Mouse (Mus musculus) adrenal gland (tissue): Measurements from ENCODE around the gene Spata6.

ENCODE experiments used
- intact Hi-C: fragments of 180-260 bp; cut with DNase I; formaldehyde crosslinking; loops from one replicate; pipeline ENCODE4 v1.15.1; 2025
- long read RNA-seq, 2 experiments: library from polyadenylated mRNA; unstranded; transcript quantifications; one replicate each; pipeline ENCODE4 v2.0.0; 2020; ENCODE audit warnings: borderline replicate concordance in 1 of 2; ENCODE audit not compliant: insufficient replicate concordance in 1 of 2

Spata6 gene
- long read RNA-seq, experiment 1, partial matches to known transcripts: 1 of 9 reads
- long read RNA-seq, experiment 1, other reads (novel, unspliced or antisense): 3 of 9 reads
- long read RNA-seq, experiment 2, partial matches to known transcripts: 0 of 7 reads
- long read RNA-seq, experiment 2, other reads (novel, unspliced or antisense): 2 of 7 reads

DNA sequence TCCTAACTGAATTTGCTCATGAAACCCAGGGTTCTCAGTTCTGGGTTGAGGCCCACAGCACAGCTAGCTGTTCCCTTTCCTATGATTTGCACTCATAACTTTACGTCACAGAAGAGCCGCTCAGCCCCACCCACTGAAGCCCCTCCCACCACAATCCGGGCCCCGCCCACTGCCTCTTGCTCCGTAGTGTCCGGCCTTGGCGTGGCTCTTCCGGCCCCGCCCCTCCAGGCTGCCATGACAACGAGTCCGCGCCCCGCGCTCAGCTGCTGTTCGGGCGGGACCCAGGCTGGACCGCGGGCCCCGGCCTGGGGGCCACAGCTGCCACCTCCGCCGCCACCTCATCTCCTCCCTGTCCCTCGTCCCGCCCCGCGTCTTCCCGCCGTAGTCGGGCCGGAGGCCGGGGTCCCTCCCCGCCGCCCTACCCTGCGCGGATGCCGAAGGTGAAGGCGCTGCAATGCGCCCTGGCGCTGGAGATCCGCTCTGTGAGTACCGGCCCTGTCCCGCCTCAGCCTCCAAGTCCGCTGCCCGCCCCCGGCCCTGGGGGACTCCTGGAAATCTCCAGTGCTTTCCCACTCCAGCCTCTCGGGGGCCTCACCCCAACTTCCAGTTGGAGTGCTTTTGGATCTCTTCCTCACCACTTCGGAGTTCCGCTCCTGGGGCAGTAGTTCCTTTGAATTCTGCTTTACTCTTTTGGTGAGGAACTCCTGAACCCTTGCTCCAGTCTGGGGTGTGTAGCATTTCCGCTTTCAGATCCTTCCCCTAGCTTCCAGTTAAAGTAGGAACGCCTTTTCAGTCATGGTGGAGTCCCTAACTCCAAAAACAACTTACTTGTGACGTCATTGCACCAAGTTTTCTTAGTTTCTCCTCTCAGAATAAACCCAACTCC, at the start of gene Spata6:
Spata6 (plus strand) TSS at position 209 of the 886 bp plus-strand sequence.
- intact Hi-C loops: no loop called here

DNA sequence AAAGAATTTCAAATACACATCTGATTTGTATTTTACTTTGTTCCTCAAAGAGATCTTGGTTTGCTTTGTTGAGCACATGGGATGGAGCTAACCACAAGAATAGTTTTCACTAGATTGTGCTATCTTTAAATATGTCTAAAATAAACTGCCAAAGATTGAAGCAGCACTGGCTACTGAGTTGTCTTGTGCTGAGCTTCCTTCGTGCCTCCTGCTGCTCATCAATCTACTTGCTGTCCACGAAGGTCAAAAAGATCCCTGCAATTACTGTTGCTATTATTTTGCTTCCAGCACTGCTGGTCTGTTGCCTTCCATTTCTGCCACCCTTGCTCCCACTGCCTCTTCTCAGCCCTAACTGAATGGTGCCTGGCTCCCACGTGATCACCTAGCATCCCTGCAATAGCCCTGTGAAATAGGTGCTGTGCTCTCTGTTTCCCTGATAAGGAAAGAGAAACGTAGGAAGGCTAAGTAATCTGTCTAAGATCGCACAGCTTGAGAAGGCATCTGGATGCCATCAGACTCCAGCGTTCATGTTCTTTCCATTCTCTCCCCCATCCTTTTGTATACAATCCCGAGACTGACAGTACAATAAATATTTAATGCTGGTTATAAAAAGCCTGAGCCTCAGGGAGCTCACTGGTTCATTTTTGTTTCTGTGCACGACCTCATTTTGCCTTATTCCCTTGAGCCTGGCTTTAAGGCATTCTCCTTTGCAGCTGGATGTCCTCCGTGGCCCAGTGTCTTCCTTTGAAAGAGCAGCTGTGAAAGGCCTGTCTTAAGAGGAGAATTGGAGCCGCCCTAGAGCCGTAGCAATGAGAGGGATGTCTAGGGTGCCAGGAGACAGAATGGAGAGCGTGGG, 49.0 kb upstream of the Spata6 start:
- intact Hi-C loops: no loop called here

DNA sequence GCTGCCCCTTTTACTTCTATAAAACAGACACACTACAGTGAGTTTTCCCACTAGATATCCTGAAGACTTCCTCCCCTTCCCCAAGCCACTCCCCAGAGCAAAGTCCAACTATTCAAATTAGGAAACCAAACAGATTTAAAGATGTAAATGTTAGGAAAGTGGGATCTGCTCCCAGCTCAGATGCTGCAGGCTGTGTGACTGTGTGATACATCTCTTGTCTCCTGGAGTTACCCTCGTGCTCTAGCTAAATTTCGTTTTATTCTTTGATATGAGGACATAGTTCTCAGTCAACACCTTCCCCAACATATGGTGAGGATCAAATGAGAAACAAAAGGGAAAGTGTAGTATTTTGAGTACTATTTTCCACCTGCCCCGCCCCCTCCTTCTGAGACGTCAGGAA, 48.3 kb upstream of the Spata6 start:
- intact Hi-C loops: no loop called here

DNA sequence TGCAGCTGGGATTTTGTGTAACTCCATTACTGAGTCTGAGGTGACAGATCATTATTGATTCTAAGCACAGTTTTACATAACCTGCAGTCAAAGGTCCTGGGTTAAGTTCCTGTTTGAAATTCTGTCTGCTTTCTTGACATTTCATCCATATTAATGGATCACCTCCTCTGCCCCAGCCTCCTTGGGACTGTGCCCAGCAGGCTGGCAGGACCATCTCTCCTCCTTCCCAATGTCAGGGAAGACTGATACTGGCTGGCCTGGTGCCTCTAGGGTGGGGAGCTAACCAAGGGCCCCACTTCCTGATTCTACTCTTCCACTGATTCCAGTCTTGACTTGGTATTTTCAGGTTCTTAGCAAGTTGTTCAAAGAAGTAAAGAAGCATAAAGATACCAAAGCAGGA, 45.9 kb upstream of the Spata6 start:
- intact Hi-C loops: no loop called here

DNA sequence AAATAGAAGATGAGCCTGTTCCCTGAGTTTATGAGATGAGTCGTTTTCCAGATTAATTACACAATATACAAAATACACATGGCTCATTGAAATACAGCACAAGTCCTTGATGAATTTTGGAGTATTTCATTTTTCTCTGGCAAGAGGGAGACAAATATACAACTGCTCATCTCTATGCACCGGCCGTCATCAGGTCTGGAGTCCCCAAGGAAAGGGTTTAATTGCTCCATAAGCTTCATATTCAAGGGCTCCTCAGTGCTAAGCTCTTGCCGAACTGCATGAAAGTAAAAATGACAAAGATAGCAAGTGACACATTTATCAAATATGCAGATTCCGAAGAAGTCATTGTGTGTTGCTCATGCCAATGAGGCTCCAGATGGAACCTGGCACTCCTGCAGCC, 37.9 kb upstream of the Spata6 start:
- intact Hi-C loops: no loop called here

DNA sequence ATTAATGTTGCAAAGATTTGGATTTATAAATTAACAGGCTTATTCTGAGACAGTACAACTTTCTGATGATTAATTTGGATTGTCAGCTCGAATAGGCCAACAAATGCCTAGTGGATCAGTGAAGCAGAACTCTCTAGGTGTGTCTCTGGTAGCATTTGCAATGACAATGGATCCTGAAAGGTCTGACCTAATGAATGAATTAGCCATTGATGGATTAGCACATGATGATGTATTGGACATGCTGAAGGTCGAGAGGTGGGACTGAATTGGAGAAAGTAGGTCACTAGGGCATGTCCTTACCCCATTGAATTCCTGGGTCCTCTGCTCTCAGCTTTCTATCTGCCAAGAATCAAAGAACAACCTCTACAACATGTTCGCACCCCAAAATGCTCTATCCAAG, 37.0 kb upstream of the Spata6 start:
- intact Hi-C loops: no loop called here

DNA sequence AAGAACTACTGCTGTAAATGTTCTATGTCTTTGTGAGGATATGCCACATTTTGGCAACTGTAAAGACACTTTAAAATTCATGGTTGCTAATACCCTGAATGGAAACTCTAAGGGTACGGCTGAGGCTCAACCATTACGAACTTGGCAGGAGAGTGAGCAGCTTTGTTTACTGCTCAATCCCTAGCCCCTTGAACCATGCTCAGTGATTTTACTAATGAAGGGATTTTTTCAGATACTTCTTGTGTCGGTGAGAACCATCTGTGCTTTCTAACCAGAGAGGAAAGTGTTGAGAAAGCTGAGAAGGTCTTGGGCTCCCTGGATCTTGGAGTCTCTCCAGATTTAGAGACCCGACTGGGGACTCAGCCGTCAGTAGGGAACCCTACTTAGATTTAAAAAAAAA, 35.9 kb upstream of the Spata6 start:
- intact Hi-C loops: no loop called here

DNA sequence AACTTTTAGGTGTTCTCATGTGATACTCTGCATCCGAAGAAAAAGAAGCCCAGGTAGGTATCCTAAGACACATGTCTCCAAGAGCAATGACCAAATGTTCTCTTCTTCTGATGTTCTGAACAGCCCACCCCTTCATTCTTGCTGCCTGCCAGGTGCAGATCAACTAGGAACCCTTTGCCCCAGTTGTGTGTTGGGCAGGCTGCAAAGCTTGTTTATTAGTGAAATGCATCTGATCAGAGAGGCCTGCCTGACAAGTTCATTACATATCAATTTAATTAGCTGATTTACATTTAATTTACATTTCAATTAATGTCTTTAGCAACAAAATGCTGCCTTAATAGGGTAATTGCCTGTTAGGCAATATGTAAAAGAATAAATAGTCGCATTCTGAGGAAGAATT, 33.8 kb upstream of the Spata6 start:
- intact Hi-C loops: no loop called here

DNA sequence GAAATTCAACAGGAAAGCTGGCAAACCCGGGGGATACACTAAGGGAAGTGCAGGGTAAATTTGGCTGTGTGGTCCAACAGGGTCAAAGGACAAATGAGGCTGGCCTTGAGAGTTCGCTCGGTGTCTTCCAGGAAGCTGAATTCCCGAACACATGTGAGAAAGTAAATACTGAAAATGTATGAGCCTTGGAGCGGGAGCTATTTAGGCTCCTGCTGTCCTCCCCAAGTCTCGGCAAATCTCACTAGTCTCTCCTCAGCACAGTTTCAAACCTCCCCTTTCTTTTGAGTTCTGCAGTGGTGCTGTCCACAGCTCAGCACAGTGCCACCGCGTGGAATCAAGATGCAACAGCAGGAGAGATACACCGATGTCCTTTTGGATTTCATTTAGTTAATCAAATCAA, 32.8 kb upstream of the Spata6 start:
- intact Hi-C loops: no loop called here

DNA sequence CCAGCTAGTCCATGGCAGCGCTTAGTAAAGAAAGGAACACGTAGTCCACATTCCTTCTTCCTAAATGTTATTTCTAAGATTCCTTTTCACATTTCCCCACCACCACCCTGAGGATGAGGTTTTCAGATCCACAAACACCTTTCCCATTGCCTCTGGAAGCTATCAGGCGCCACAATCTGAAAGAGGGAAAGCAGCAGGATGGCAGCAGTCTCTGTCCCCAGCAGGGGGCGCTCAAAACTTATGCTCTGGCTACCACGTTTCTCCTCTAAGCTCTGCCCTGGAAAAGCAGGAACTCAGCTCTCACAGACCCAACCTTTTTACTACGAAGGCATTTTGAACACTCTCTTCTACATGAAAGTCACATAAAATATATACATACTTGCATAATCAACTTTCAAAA, 32.2 kb upstream of the Spata6 start:
- intact Hi-C loops: no loop called here

DNA sequence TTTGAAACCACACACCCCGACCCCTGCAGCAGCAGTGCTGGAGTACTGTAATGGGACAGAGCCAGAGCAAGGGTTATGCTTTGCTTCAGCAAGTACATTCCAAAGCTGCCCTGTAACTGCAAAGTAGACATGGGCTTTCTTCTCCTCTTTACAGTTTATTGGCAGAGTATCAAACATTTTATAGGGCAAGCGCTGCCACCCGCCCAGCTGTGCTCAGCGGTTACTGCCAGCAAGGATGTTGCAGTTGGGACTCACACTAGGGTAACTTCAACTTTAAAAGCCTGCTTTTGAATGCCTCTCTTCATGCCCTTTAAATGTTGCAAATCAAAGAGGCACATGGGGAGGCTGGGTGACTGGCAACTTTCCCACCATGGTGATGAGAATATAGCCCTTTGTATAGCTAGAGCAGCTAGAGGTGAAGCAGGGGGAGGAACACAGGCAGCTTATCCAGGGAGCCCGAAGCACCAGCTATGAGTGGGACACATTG, 28.7 kb upstream of the Spata6 start:
- intact Hi-C loops: no loop called here

DNA sequence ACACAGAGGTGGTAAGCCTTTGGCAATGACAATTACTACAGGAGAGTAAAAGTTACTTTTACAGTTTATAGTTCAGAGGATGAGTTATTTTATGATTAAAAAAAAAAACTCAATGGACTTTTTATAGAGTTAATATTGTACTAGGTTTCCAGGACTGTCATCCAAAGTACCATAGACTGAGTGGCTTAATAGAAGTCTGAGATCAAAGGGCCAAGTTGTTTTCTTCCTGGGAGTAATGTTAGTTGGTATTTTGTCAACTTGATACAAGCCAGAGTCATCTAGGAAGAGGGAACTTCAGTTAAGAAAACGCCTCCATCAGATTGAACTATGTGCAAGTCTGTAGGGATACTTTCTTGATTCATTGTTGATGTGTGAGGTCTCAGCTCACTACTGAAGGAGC, 18.4 kb upstream of the Spata6 start:
- intact Hi-C loops: no loop called here

DNA sequence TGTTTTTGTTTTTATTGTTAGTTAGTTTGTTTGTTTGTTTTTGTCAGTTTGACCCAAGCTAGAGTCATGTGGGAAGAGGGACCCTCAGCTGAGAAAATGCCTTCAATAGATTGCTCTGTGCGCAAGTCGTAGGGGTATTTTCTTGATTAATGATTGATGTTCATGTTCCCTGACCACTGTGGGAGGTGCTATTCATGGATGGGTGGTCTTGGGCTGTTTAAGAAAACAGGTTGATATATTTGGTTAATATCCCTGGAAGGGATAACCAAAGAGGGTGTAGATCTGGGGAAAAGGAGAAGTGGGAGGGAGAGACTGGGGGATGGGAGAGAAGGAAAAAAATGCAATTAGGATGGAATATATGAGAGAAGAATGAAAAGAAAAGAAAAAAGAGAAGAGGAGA, 15.7 kb upstream of the Spata6 start:
- intact Hi-C loops: no loop called here

DNA sequence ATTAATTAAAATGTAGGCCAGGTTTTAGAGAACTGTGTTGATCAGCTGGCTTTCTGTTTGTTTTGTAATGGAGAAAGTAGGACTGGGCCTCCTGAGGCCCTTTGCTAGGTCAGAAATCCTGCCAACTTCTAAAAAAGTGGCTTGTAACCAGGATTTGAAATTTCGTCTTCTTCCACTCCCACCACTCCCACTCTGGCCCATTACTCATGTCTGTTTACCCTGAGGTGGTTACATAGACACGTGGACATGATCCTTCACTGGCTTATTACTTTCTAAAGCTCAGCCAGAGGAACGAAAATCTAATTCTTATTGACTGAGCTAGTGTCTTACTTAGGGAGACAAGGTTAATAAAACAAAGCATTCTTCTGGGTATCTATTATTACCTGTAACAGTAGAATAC, 14.8 kb upstream of the Spata6 start:
- intact Hi-C loops: no loop called here

DNA sequence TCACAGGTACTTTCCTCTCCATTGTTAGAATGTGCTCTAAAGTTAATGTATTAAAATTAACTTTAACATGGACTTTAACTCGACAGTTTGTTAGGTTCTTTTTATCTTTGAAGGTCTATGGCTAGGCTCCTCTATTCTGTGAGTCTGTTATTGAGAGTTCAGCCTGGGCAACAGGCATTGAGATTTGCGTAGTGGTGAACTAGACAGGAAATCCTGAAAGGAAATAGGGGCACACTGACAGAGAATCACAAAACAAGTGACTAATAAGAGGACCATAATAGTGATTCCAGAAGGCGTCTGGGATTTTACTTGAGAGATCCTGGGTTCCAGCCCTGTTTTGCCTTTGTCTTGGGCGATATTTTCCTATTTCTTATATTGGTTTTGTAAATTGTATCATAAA, 488 bp upstream of the Spata6 start:
- intact Hi-C loops: no loop called here

DNA sequence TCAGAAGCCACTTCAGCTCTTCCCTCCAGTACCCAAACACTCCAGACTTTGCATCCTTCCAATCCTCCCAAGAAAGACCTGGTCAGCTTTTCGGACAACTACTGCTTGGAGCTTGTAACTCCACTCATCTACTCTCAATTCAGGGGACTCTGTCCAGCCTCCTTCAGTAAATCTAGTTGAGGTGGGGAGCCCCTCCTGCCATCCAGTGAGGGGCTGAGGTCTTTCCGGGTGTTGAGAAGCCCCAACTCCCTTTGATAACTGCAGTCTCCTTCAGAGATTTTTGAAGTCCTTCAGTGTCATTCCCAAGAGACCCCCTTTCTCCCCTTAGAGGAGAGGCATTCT, 849 bp downstream of the Spata6 start:
- intact Hi-C loops: no loop called here

DNA sequence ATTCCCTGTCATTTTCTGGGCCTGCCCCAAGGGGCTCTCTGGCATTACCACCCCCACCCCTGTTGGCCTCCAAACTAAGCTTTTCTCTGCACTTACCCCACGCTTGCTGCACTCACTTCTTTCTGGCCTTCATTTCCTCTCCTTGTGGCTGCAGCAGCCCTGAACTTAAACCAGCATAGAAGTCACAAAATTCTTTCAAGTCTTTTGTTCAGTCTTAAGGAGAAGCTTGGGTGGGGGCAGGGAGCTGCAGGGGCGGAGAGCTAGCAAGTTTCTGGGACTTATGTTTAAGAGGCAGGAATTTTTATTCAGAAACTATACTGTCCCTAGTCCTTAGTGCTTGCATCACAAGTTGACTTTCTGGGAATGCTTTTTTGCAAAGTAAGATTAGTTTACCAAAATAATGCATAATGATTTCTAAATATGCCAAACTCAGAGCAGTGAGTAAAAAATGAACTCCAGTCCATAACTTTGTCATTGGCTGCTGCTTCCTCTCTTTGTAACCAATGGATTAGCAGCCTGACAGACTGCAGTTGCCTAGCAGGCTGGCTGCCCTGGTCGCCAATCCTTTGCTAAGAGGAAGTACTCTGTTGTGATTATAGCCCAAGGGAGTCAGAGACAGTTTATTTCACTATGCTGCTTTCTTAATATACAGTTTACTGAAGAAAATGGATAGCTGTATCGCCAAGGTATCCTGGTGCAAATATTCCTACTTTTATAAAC, 1.5 kb downstream of the Spata6 start:
- intact Hi-C loops: no loop called here

DNA sequence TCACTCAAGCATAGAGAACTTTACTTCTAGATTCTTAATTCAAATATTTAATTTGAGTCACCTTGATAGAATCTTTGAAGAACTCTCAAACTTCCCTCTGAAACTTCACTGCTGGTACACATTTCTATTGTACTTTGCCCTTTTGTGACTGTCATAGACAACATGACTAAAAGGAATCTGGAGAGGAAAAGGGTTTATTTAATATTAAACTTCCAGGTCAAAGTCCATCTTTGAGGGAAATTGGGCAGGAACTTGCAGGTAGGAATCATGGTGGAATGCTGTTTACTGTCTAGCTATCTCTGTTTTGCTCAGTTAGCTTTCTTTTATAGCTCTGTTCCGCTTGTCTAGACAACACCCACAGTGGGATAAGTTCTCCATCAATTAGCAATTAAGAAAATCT, 17.8 kb downstream of the Spata6 start:
- intact Hi-C loops: no loop called here

DNA sequence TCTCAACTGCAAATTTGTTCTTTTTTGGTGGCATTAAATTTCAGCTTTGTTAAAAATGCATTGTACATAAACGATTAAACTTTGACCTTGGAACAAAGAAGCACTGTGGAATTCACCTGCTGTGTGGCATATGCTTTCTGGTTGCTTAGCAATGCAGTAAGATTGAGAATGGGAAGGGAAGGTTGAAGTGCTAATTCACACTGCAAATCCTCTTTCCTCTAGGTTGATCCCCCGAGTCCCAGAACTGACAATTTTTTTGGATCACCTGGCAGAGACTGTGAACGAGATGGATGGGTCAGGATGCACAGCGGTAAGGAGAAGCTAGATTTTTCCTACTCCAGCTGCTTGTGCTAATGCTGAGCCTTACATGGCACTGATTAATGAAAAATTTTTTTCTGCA, 60.7 kb downstream of the Spata6 start:
- intact Hi-C loops: no loop called here

DNA sequence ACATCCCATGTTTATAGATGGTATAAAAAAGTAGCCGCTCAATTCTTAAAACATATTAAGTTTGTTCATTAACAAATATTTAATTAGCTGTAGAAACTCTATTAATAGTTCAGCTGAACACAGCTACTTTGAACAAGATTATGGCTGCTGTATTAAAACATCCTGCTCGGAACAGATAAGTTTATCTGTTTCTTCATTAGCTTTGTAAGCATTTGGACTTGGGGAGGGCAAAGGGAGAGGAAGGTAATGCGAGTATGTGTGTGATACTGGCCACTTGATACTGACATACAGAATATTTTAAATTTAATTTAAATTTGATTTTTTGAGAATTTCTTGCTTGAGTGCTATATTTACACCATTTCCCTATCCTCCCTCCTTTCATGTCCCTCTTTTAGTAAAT, 80.1 kb downstream of the Spata6 start:
- intact Hi-C loops: no loop called here

DNA sequence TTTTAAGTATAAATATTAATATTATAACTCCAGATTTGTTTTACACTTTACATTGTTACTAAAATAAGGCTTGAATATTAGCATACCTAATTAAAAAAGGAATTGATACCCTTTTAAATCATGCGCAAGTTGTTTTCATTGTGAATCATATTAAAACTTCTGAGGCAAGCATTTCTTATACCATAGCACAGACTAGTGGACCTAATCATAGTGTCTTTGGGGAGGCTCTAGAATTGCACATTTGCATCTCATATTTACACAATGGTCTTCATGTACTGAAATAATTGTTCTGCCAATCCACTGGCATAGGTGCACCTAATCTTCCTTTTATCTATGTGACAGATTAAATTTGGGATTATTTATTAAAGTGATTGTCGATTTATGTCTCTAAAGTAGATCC, 83.4 kb downstream of the Spata6 start:
- intact Hi-C loops: no loop called here

DNA sequence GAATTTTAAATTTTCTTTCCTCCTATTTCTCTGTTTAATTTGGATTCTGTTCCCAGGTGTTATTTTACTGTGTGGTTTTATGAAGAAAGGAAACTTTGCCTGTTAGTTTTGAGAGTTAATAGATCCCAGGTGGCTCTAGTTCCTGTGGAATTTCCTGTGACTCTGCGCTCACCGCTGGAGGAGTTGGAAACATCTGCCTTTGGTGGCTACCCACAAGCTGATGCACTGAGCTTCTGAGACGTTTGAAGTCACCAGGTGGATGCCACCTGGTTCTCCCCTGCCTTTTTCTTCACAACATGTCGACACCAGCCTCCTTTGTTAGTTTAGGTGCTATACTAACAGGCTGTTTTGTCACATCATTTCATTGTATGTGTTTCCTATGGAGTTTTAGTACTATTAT, 97.7 kb downstream of the Spata6 start:
- intact Hi-C loops: no loop called here
